Mouse (Mus musculus) gastrocnemius, postnatal 10 days (tissue): Measurements from ENCODE around the gene Spata22. TPM values are rescaled to one million over a fixed set of nuclear protein-coding genes. Genes with fewer than 3 reads are reported as not detected.
"Not testable (repeated sequence)": the region's sequence is repeated elsewhere in the genome, so short reads cannot be mapped to it uniquely, and the experiment has no call there.

Experiments
- DNase-seq: peaks from one replicate; pipeline ENCODE4 v3.0.0; 2021; ENCODE audit warnings: mixed read lengths
- long read RNA-seq, 2 experiments: library from polyadenylated mRNA; stranded (forward); transcript quantifications; one replicate each; pipeline ENCODE4 v2.0.0; 2021
- total RNA-seq, 2 experiments: library from RNA; stranded (reverse); gene quantifications; 2 replicates each; pipeline ENCODE4 v1.2.3; 2021

Gene Spata22
- not detected for total RNA-seq
- long read RNA-seq, experiment 1 = 0 reads
- long read RNA-seq, experiment 2 = 0 reads

DNA sequence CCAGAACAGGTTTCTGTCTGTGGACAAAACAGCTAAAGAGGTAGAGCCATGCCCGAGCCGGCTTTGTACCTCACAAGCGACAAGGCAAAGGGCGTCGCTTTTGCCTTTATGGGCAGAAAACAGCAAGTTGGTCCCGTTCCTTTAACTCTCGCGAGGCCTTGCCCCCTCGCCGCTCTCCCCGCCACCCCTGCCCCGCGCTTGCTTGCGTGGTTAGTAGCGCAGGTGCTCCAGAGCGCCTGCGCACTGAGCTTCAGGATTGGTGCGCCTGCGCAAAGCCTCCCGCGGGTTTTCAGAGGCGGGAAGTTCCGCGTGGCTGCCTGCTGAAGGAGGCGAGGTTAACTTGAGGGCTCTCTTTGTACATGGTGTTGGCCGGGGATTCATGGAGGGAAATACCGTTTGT lies at the start of gene Spata22, which contains the start of the genes Aspa and Gm49340:
TSS of gene Spata22 (plus strand) at position 300 of the 400 bp plus-strand sequence.
TSS of gene Aspa (minus strand) at position 155 of the 400 bp plus-strand sequence.
TSS of gene Gm49340 (plus strand) at position 300 of the 400 bp plus-strand sequence.
- DNase-seq = no peak

DNA sequence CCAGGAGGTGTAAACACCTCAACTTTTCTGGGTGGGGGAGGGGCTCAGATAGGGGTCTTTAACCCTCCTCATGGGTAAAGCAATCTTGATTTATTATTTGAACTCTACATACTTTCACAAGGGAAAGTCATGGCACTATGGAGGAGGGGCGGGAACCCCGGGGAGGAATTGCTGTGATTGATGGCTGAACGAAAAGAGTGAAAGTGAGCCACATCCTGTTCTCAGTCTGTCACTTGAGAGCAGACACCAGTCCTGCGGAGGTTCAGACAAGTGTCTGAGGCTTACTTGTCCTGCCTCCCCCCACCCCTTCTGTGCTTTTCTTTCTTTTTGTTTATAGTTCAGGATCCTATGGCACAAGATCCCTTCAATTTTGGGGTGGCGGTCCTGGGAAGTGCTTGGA lies 48.8 kb upstream of the Spata22 start:
- no peak for DNase-seq

DNA sequence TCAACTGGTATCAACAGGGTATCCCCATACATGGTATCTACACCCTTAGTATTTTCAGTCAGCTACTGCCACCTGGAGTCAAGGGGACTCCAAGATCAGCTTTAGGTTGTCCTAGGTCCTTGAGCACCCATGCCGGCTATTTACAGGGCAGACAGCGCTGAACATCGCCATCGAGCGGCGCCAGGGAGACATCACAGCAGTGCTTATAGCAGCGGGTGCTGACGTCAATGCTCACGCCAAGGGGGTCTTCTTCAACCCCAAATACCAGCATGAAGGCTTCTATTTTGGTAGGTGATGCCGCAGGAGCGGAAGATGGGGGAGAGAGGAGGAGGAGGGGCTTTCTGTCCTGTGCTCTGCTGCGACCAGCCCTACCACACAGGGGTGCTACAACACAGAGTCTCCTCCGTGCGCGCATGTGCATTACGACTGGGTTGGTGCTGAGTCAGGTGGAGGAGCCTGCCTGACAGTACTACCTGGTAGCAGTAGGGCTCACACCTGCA lies 48.0 kb upstream of the Spata22 start:
- peak; percentile 39 for DNase-seq

DNA sequence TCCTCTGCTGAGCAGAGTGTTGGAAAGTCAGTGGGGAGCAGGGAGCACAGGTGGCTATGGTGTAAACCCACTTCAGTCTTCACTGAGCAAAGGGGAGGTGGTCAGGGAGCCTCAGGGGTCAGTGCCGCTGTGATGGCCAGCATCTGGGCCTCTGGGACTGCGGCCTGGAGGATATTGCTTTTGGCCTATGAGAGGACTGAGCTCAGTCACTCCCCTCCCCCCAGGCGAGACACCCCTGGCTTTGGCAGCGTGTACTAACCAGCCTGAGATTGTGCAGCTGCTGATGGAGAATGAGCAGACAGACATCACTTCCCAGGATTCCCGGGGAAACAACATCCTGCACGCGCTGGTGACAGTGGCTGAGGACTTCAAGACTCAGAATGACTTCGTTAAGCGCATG lies 46.2 kb upstream of the Spata22 start:
- no peak for DNase-seq

DNA sequence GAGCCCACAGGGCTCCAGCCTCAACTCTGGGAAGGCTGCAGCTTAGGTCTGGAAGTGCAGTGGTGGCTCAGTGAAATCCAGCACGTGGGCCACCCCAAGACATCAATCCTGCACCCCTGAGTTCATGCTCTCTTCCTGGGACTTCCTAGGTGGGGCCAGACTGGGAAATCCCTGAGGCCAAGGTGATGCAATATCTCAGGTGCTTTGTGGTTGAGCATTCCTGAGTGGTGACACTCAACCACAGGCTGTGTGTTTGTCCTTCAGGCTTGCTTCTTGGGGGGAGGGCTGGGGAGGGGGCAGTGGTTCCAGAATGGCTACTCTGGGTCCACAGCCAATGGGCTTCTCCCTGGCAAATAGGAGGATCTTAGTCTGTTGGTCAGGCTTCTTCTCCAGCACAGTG lies 45.6 kb upstream of the Spata22 start:
- DNase-seq = no peak

DNA sequence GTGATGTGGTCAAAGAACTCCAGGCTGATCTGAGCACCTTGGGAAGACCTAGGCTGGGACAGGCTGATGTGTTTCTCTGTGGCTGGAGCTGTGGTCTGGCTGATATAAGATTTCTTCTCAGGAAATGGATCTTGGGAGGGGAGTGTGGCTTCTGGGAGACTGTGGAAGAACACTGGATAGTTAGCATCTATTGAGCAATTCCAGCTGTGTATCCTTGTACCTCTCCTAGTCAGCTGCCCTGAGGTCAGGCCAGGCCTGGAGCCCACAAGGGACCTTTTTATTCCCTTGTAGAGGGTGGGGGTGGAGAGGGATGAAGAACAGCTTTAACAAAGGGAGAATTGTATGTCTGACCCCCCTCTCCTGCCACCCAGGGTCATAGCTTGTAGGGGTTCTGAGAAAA lies 45.2 kb upstream of the Spata22 start:
- DNase-seq = no peak

DNA sequence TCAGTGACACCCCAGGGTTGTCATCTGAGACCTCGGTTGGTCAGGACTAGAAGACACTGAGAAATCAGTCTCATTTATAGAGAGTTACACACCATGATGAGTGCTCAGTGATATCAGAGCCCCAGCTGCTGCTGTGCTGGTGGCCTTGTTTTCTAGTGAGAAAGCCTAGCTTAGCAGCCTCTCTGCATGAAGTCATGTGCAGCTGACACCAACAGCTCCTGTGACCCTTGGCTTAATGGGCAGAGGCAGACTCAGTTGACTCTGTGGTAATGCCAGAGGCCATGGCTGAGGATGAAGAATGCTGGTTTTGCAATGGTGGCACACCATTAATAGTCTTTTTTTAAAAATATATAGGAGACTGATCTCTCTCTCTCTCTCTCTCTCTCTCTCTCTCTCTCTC lies 39.9 kb upstream of the Spata22 start:
- no peak for DNase-seq

DNA sequence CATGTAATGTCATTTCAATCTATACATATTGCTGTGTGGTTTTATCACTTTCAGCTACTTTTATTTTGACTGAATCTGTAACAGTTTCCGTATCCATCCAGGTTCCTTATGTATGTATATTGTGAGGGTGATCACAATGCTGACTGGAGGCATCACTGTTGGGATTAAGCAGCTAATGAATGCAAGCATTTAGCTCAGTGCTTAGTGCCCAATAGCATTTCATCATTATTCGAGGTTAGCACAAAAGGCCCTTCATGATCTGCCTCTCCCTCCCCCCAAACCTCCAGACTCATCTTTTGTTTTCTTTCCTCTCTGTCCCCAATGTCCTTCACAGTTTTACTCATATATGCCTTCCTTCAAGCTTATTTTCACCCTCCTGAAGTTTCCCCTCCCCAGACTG lies 26.4 kb upstream of the Spata22 start:
- DNase-seq = no peak

DNA sequence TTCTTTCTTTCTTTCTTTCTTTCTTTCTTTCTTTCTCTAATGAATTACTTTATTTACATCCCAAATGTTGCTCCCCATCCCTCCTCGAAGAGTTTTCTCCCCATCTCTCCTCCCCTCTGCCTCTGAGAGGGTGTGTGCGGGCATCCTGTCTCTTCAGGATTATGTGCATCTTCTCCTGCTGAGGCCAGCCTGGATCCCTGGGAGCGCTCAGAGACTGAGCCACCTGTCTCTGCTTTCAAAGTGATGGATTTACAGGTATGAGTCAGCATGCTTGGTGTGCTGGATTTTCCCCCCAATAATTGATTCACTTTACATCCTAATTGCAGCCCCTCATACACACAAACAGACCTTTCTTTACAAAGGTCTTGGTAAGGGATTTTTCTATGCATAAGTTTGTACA lies 13.6 kb upstream of the Spata22 start:
- DNase-seq = no peak

DNA sequence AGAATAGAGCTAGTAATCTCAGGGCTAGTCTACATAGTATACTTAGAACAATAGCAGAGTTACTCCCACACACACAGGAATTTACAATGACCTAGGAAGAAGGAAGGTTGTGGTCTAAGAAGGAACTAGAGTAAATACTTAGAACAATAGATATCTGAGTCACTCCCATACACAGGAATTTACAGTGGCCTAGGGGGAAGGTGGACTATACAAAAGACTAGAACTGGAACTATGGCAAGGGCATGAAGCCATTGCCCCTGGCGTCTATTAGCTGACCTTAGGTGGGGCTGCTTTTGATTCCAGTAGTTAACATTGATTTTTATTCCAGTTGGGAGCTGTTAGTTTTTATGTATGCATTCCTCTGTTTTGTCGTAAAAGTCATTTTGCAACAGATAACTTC lies 11.0 kb upstream of the Spata22 start:
- not testable (repeated sequence) for DNase-seq

DNA sequence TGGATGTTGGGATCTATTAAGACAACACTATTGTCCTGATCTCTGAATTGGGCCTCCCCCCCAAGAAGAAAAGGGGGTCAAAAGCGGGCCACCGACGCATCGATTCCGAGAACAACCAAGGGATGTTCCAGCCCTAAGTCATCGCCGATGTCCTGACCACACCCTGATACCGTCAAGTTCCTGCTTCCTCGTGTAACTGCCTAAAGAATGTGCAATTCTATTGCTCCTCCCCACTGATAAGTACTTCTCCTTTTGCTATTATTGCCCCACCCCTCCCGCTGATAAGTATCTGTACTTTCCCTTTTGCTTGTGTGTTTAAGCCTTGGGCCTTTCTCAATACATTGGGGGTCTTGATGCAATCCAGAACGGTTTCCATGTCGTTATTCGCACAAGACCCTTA lies 8.5 kb upstream of the Spata22 start:
- not testable (repeated sequence) for DNase-seq

DNA sequence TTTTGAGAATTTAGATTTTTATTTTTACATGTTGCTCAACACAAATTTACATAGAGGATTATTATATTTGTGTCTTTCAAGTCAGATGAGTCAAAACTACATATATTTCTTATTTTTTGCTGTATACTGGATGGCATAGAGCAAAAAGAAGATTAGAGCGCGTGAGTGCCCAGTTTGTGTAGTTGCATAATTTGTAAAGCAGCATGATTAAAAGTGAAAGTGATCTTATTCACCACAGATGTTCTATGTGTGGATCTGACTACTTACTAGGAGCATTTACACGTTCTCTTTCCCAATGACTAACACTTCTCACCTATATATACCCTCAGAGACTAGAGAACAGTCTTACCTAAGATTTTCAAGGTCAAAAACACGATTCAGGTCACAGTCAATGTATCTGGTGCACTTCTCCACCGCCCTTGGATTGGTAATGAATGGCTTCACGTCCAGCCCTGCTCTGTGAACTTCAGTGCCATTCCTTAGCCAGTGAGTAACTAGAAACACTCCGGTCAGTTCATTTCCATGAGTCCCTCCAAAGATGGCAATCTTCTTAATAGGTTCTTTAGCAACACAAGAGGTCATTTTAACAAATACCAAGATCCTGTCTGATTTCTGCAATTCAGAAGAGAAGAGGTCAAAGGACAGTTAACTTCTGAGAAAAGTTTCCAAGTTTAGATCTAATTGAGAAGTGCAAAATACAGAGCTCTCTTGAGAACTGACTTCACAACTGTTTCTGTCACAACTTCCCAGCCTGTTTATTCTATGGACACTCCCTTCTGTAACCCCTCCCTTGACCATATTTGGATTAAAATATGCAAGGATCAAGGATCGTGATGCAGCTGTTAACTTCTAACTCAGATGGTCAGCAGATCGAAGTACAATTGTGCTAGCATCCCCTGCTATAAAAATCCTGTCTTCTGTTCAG lies 5.4 kb upstream of the Spata22 start:
- no peak for DNase-seq

DNA sequence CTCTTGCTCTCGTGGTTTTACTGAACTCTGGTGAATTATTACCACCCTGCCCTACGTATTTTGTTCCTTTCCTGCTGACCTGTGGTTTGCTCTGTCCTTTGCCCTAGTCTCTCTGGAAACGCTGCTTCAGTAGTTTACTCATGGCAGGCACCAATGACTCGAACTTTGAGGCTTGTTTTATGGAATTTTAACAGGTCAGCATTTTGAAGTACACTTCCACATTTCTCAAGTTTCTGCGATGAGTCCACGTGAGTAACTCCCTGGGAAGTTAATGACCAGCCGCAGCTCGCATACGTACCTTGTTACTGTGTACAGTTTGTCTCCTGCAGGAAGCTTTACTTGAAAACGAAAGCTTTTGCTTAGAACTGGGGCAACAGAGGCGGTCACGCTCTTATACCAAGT lies 3.1 kb upstream of the Spata22 start:
- DNase-seq = no peak

DNA sequence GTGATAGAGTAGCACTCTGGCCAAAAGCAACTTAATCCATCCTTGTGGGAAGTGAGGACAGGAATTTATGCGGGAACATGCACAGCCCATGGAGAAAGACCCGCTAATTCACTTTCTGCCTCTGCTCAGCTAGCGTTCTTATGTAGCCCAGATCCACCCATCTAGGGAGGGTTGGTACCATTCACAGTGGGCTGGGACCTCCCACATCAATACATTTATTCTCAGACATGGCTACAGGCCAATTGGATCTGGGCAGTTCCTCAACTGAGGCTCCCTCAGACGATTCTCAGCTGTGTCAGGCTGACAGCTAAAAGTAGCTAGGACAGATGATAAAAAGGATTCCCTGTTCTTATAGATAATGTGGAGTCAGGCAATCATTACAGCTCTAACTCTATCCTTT lies 2.2 kb upstream of the Spata22 start:
- no peak for DNase-seq

DNA sequence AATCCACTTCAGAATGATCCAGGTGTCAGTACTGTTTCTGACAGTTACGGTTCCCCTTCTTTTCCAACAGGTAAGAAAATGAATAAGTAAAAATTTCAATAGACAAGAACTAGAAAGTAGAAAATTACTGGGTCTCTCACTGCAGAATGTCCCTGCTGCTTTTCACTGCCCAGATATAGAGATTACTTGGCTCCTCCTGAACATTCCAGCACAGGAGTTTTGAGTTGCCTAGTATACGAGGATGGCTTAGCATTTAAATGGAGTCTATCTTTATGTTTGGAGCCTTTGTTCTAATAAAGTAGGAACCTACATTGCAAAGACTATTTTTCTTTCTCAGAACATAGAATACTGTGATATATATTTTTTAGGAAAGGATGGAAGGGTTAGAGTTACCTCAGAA lies 3.8 kb downstream of the Spata22 start:
- DNase-seq = no peak

DNA sequence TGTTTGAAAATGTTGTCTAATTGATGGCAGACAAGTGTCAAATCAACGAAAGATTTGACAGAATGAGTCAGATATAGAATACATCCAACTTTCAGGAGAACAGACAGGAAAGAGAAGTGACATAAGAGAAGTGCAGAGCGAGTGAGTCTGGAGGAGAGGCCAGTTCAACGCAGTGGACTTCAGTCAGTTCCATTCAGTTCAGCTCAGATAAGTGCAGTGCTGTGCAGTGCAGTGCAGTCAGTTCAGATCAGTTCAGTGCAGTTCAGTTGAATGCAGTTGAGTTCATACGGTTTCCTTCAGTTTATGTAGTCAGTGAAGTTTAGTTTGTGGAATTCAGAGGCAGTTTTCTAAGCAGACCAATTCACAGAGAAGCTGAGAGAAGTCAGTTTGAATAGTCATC lies 7.4 kb downstream of the Spata22 start:
- no peak for DNase-seq

DNA sequence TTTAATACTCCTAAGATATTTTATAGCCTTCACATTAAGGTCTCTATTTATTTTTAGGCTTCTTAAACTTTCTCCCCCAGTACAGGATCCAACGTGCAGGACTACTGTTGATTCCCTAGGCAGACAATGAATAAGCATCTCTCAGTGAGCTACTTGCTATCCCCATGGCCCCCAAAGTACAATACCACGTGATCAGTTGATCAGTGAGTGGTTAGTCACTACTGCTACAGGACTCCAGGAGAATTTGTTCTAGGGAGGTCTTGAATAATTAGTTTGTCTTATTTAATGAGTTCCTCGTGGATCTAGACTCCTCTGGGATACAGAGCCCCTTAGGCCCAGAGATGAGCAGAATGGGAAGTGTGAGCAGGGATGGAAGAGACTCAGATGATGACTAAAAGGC lies 20.9 kb downstream of the Spata22 start, which contains the start of gene Olfr20:
TSS of gene Olfr20 (plus strand) at position 301 of the 400 bp plus-strand sequence.
- DNase-seq = no peak

DNA sequence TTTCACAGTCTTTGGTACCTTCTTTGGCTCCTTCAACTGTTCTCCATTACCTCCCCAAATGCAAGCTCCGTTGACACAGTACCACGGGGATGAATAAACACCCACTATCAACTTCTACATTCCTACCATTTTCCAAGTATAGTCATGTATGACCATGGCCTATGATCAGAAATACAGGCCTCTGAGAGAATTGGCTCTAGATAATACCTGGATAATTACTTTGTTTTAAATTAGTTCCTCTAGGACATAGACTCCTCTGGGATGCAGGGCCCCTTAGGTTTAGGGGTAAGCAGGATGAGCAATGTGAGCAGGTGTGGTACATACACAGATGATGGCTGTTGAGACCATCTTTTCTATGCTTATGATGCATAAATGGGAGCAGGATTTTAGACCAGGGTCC lies 41.4 kb downstream of the Spata22 start, which contains the start of gene Olfr376:
TSS of gene Olfr376 (plus strand) at position 301 of the 400 bp plus-strand sequence.
- no peak for DNase-seq

DNA sequence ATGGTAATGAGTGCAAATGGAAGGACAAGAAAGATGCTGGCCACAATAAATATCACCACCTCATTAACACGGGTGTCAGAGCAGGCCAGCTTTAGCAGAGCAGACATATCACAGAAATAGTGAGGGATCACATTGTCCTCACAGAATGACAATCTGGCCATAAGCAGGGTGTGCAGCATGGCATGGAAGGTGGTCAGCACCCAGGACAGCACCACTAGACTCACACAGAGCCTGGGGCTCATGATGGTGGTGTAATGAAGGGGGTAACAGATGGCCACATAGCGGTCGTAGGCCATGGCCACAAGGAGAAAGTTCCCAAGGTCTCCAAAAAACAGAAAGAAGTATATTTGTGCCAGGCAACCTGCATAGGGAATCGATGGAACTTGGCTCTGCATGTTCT lies 65.8 kb downstream of the Spata22 start:
- no peak for DNase-seq
